Mouse (Mus musculus): ENCODE data around the gene Camk2b. TPM values are rescaled to one million over a fixed set of nuclear protein-coding genes. Genes with fewer than 3 reads are reported as not detected.

Gene Camk2b
- polyA plus RNA-seq, 1 experiment, result 13.8 TPM

DNA sequence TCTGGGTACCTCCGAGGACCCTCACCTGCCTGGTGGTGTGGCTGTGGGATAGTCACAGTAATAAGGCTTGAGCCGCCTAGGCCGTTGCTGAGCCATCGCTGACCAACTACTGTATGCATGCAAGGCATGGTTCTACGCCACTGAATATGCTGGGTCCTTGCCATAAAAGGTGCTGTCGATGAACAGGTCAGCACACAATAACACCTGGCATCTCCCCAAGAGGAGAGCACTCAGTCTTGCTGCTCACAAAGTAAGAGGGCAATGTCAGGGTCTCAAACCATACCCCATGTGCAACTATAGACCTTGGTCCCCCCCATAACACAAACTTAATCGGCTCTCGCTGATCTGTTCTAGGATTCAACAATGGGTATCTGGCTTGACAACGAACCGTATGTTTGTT lies 7.0 kb downstream of the Camk2b start:
- Histone ChIP-seq H3K4me1 (ENCODE audit: control insufficient read depth, insufficient read depth, low read length) (no peaks in the 10 kb centered on the region), H3K4me3 (replicated peaks; ENCODE audit: extremely low read depth, low read depth, low read length) (no peak overlapping the region)
- TF ChIP-seq POLR2A (IDR thresholded peaks at IDR 0.05; ENCODE audit: borderline replicate concordance, extremely low read depth, low read depth, low read length) (no peak), CTCF (IDR thresholded peaks at IDR 0.05; ENCODE audit: insufficient read depth, low read length) (no peak)
- no peak for DNase-seq
- WGBS, result 91% methylated on average over 10 of the region's 10 CpGs

DNA sequence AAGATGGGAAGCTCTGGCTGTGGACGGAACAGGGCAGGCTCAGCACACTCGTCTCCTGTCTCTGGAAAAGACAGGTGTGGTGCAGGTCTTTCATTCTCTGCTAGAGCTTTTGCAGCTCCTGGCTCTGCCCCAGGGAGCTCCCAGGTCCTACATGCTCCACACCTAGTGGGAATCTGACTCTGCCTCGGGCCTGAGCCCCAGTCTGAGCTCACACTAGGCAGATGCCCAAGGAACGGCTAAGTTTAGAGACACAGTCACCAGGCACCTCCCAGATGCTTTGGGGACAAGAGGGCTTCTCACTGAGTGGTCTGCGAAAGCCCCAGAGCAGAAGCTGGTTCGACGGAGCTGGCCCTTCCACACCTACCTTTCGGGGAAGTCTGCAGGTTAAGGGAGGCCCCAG lies 12.8 kb downstream of the Camk2b start:
- 76% methylated on average over 8 of the region's 8 CpGs for WGBS
- Histone ChIP-seq H3K4me3 (replicated peaks; ENCODE audit: extremely low read depth, low read depth, low read length) (no peak overlapping the region), H3K4me1 (ENCODE audit: control insufficient read depth, insufficient read depth, low read length) (no peaks in the 10 kb centered on the region)
- DNase-seq, result no peak
- no peak for TF ChIP-seq CTCF (IDR thresholded peaks at IDR 0.05; ENCODE audit: insufficient read depth, low read length)
- TF ChIP-seq POLR2A (IDR thresholded peaks at IDR 0.05; ENCODE audit: borderline replicate concordance, extremely low read depth, low read depth, low read length), result no peak

DNA sequence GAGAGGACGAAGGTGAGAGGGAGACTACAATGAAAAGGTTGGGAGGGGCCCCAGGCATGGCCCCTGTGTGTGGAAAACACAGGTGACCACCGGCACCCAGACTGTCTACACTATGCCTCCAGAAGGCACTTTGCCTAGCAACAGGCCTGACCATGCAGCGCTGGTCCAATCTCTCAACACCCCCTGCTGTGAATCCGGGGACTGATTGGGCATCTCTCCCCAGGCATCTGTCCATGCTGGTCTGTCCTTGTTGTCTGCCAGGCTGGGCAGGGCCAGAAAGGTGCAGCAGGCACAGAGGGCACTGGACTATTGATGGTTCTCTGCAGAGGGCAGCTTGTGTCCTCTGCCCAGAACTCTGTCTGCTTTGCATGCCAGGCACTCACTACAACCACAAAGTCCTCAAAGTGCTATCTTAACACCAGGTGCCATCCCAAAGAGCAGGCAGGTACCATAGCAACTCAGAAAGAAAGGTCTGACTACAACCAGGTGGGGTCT lies 16.0 kb downstream of the Camk2b start:
- no peak for TF ChIP-seq CTCF (IDR thresholded peaks at IDR 0.05; ENCODE audit: insufficient read depth, low read length)
- no peak for TF ChIP-seq POLR2A (IDR thresholded peaks at IDR 0.05; ENCODE audit: borderline replicate concordance, extremely low read depth, low read depth, low read length)
- DNase-seq, result no peak
- H3K4me1 ChIP-seq (ENCODE audit: control insufficient read depth, insufficient read depth, low read length), result no peaks in the 10 kb centered on the region
- WGBS, result 79% methylated on average over 4 of the region's 4 CpGs
- H3K4me3 ChIP-seq (replicated peaks; ENCODE audit: extremely low read depth, low read depth, low read length), result no peak overlapping the region

- no peak overlapping the region for H3K4me3 ChIP-seq (replicated peaks; ENCODE audit: extremely low read depth, low read depth, low read length)
- TF ChIP-seq POLR2A (IDR thresholded peaks at IDR 0.05; ENCODE audit: borderline replicate concordance, extremely low read depth, low read depth, low read length) (no peak), CTCF (IDR thresholded peaks at IDR 0.05; ENCODE audit: insufficient read depth, low read length) (no peak)
- DNase-seq, result no peak
- no peaks in the 10 kb centered on the region for H3K4me1 ChIP-seq (ENCODE audit: control insufficient read depth, insufficient read depth, low read length)
- WGBS, result 44% methylated on average over 9 of the region's 9 CpGs
These were observed 18.0 kb downstream of the Camk2b start for GRCm38 (mm10) chr11:6048208-6048607.

DNA sequence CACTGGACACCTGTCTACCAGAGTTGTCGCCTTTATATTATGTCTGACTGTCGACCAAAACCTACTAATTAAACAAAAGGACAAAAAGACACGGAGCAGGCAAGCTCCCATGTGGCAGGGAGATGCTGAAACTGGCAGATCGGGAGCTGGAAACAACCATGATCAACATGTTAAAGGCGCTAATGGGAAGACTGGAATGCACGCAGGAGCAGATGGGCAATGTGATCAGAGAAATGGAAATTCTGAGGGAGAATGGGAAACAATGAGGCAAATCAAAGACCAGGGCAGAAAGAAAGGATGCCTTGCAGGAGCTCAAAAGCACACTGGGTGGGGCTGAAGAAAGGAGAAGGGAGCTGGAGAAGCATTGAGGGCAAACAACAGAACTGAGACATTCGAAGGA lies 27.2 kb downstream of the Camk2b start:
- no peak for DNase-seq
- TF ChIP-seq POLR2A (IDR thresholded peaks at IDR 0.05; ENCODE audit: borderline replicate concordance, extremely low read depth, low read depth, low read length) (no peak), CTCF (IDR thresholded peaks at IDR 0.05; ENCODE audit: insufficient read depth, low read length) (no peak)
- Histone ChIP-seq H3K4me1 (ENCODE audit: control insufficient read depth, insufficient read depth, low read length) (no peaks in the 10 kb centered on the region), H3K4me3 (replicated peaks; ENCODE audit: extremely low read depth, low read depth, low read length) (no peak overlapping the region)
- WGBS, result 65% methylated on average over 7 of the region's 7 CpGs

GRCm38 (mm10) chr11:6037686-6038085 lies 28.5 kb downstream of the Camk2b start:
- WGBS, result 80% methylated on average over 7 of the region's 7 CpGs

GRCm38 (mm10) chr11:6037198-6037597 lies 29.0 kb downstream of the Camk2b start:
- DNase-seq, result no peak
- Histone ChIP-seq H3K4me1 (ENCODE audit: control insufficient read depth, insufficient read depth, low read length) (no peaks in the 10 kb centered on the region), H3K4me3 (replicated peaks; ENCODE audit: extremely low read depth, low read depth, low read length) (no peak overlapping the region)
- TF ChIP-seq POLR2A (IDR thresholded peaks at IDR 0.05; ENCODE audit: borderline replicate concordance, extremely low read depth, low read depth, low read length), result no peak
- no peak for TF ChIP-seq CTCF (IDR thresholded peaks at IDR 0.05; ENCODE audit: insufficient read depth, low read length)
- 63% methylated on average over 7 of the region's 7 CpGs for WGBS

More at GRCm38 (mm10) chr11:6037686-6038085, 28.5 kb downstream of the Camk2b start:
- DNase-seq, result no peak
- no peak for TF ChIP-seq POLR2A (IDR thresholded peaks at IDR 0.05; ENCODE audit: borderline replicate concordance, extremely low read depth, low read depth, low read length)
- no peak for TF ChIP-seq CTCF (IDR thresholded peaks at IDR 0.05; ENCODE audit: insufficient read depth, low read length)
- Histone ChIP-seq H3K4me3 (replicated peaks; ENCODE audit: extremely low read depth, low read depth, low read length) (no peak overlapping the region), H3K4me1 (ENCODE audit: control insufficient read depth, insufficient read depth, low read length) (no peaks in the 10 kb centered on the region)

- TF ChIP-seq CTCF (IDR thresholded peaks at IDR 0.05; ENCODE audit: insufficient read depth, low read length), result no peak
- no peak for TF ChIP-seq POLR2A (IDR thresholded peaks at IDR 0.05; ENCODE audit: borderline replicate concordance, extremely low read depth, low read depth, low read length)
- no peak for DNase-seq
- WGBS, result 79% methylated on average over 4 of the region's 4 CpGs
- Histone ChIP-seq H3K4me1 (ENCODE audit: control insufficient read depth, insufficient read depth, low read length) (no peaks in the 10 kb centered on the region), H3K4me3 (replicated peaks; ENCODE audit: extremely low read depth, low read depth, low read length) (no peak overlapping the region)
These were observed 29.7 kb downstream of the Camk2b start for GRCm38 (mm10) chr11:6036477-6036876.

DNA sequence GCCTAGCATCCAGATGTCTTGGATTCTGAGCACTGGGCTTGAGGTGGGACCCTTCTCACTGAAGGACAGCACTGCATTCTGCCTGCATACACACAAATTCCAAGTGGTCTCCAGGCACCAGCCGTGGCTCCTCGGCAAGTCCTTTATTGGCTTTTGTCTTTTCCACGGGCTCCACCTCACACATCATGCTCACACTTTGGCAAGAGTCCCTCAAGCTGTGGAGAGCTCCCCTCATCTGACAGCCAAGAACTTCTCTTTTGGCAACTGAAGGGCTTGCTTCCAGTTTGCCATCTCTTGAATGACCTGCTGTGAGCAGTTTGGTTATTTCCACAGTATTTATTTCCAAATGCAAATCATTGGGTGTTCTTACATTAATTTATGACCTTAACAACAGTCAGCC lies 30.6 kb downstream of the Camk2b start:
- no peak for TF ChIP-seq POLR2A (IDR thresholded peaks at IDR 0.05; ENCODE audit: borderline replicate concordance, extremely low read depth, low read depth, low read length)
- no peak for TF ChIP-seq CTCF (IDR thresholded peaks at IDR 0.05; ENCODE audit: insufficient read depth, low read length)
- no peak for DNase-seq
- no peaks in the 10 kb centered on the region for H3K4me1 ChIP-seq (ENCODE audit: control insufficient read depth, insufficient read depth, low read length)
- WGBS, result 70% methylated on average over 3 of the region's 3 CpGs
- H3K4me3 ChIP-seq (replicated peaks; ENCODE audit: extremely low read depth, low read depth, low read length), result no peak overlapping the region

GRCm38 (mm10) chr11:6034740-6035139 lies 31.4 kb downstream of the Camk2b start:
- H3K4me3 ChIP-seq (replicated peaks; ENCODE audit: extremely low read depth, low read depth, low read length), result no peak overlapping the region
- no peak for TF ChIP-seq POLR2A (IDR thresholded peaks at IDR 0.05; ENCODE audit: borderline replicate concordance, extremely low read depth, low read depth, low read length)
- no peak for TF ChIP-seq CTCF (IDR thresholded peaks at IDR 0.05; ENCODE audit: insufficient read depth, low read length)
- H3K4me1 ChIP-seq (ENCODE audit: control insufficient read depth, insufficient read depth, low read length), result no peaks in the 10 kb centered on the region
- no peak for DNase-seq
- 77% methylated on average over 2 of the region's 2 CpGs for WGBS

All from lung, adult 2 months (tissue).